Mouse (Mus musculus): ENCODE data around the gene Peg10. TPM values are rescaled to one million over a fixed set of nuclear protein-coding genes. Genes with fewer than 3 reads are reported as not detected.

Gene Peg10
- polyA plus RNA-seq, 1 experiment from 2014 or later, result 1.2 TPM

DNA sequence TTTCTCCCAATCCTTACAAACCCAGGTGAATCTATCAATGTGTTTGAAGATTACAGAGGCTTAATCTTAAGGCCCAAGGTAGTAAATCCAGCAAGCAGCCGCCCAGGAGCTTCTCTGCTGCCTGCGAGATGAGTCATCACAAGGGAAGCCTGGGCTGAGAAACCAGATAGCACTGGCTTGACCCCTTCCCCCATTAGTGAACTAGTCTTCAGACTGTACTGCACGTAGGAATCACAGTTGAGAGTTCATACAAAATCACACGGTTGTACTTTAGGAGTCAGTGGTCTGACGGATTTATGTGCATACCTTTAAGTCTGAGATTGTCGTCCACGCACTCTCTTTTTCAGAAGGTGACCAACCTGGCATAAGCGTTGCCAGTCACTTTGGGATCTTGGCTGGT, 13.9 kb upstream of the Peg10 start:
- Histone ChIP-seq H3K27ac (ENCODE audit: low read depth) (no peak overlapping the region), H3K27me3 (ENCODE audit: insufficient read depth, low read length) (no peaks in the 10 kb centered on the region), H3K9me3 (ENCODE audit: low read length) (no peaks in the 10 kb centered on the region), H3K4me2 (ENCODE audit: low read depth, low read length) (no peak overlapping the region), H3K4me3 (ENCODE audit: low read depth, low read length) (no peak overlapping the region), H3K4me1 (ENCODE audit: insufficient read depth) (no peaks in the 10 kb centered on the region), H3K36me3 (replicated peaks; ENCODE audit: insufficient read depth, low read length) (no peaks in the 10 kb centered on the region), H3K9ac (replicated peaks) (no peak overlapping the region)
- DNase-seq (no peak), ATAC-seq (no peak)
- 56% methylated on average over 8 of the region's 8 CpGs for WGBS (ENCODE audit: insufficient replicate concordance)
- TF ChIP-seq EP300 (IDR thresholded peaks at IDR 0.05; ENCODE audit: low read depth) (no peak), CTCF (IDR thresholded peaks at IDR 0.05; ENCODE audit: low read depth) (no peak)

DNA sequence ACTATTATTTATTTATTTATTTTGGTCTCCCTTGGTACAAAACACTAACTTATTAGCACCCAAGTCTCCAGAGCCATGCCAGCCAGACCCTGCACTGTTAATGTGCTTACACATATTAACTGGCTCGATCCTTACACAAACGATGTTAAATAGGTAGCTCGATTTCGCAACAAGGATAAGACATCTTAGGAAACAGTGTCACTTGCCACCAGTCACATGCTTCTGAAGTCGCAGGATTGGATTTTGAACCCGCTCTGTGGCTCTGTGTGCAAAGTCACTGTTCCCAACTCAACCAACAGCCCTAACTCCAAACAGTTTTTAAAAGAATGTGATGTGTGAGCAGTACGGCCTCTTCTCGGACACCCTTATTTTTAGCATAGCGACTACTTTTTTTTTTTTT, 10.7 kb upstream of the Peg10 start:
- Histone ChIP-seq H3K9me3 (ENCODE audit: low read length) (no peaks in the 10 kb centered on the region), H3K4me2 (ENCODE audit: low read depth, low read length) (no peak overlapping the region), H3K36me3 (replicated peaks; ENCODE audit: insufficient read depth, low read length) (no peaks in the 10 kb centered on the region), H3K27ac (ENCODE audit: low read depth) (no peak overlapping the region), H3K4me1 (ENCODE audit: insufficient read depth) (no peaks in the 10 kb centered on the region; the same call in 1 of the 2 replicates), H3K27me3 (ENCODE audit: insufficient read depth, low read length) (no peaks in the 10 kb centered on the region), H3K9ac (replicated peaks) (no peak overlapping the region), H3K4me3 (ENCODE audit: low read depth, low read length) (no peak overlapping the region)
- 70% methylated on average over 9 of the region's 9 CpGs for WGBS (ENCODE audit: insufficient replicate concordance)
- no peak for TF ChIP-seq EP300 (IDR thresholded peaks at IDR 0.05; ENCODE audit: low read depth)
- ATAC-seq, result no peak
- DNase-seq, result no peak

DNA sequence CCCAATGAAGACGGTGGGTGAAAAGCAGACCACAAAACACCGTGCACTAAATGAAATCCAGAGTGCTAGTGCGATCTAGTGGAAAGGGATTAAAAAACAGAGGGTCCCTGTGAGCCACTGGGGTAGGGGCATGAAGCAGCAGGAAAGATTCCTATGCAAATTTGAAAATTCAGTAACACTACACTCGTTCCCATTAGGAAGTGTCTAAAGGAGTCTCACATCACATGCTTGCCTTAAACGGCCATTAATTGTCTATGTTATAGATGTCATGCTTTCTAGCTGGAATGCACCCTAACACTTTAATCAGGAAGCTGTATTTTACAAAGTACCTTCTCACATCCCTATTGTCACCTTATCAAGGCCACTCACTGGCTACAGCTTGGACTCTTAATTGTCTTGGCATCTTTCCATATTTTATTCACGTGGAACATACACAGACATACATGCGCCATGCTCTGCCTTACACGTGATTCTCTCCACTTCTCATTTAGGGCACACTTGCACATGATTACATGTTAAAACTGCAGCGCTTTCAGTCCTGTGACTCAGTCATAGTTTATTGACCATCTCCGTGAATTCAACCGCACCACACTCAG, 9.0 kb upstream of the Peg10 start:
- Histone ChIP-seq H3K4me3 (ENCODE audit: low read depth, low read length) (no peak overlapping the region), H3K9me3 (ENCODE audit: low read length) (no peaks in the 10 kb centered on the region), H3K27me3 (ENCODE audit: insufficient read depth, low read length) (no peaks in the 10 kb centered on the region), H3K9ac (replicated peaks) (no peak overlapping the region), H3K4me1 (ENCODE audit: insufficient read depth) (no peaks in the 10 kb centered on the region; the same call in 1 of the 2 replicates), H3K4me2 (ENCODE audit: low read depth, low read length) (no peak overlapping the region), H3K36me3 (replicated peaks; ENCODE audit: insufficient read depth, low read length) (no peaks in the 10 kb centered on the region), H3K27ac (ENCODE audit: low read depth) (no peak overlapping the region)
- no peak for TF ChIP-seq EP300 (IDR thresholded peaks at IDR 0.05; ENCODE audit: low read depth)
- no peak for TF ChIP-seq CTCF (IDR thresholded peaks at IDR 0.05; ENCODE audit: low read depth)
- ATAC-seq, result no peak
- 61% methylated on average over 11 of the region's 11 CpGs for WGBS (ENCODE audit: insufficient replicate concordance)
- DNase-seq, result no peak

DNA sequence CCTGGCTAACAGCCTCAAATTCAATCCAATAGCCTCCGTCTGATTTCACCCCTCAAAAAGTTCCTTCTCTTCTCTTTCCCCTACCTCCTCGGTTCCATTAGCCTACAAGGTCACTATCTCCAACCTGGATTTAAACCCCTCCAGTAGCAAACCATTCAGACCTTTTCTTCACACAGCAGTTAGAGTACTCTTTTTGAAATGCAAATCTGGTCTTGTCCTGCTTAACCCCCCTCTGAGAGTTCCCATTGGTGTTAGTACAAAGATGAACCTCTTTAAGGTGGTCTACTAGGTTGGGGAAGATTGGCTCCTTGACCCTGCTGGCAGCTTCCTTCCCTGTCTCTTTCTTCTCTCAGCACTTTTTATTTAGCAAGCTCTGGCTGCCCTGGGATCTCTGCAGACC, 8.4 kb upstream of the Peg10 start:
- WGBS (ENCODE audit: insufficient replicate concordance), result 44% methylated on average over 2 of the region's 2 CpGs

GRCm38 (mm10) chr6:4739522-4740355, 7.4 kb upstream of the Peg10 start:
- Histone ChIP-seq H3K27me3 (ENCODE audit: insufficient read depth, low read length) (no peaks in the 10 kb centered on the region), H3K4me2 (ENCODE audit: low read depth, low read length) (no peak overlapping the region), H3K36me3 (replicated peaks; ENCODE audit: insufficient read depth, low read length) (no peaks in the 10 kb centered on the region), H3K4me1 (ENCODE audit: insufficient read depth) (no peaks in the 10 kb centered on the region; the same call in 1 of the 2 replicates), H3K9ac (replicated peaks) (no peak overlapping the region), H3K27ac (ENCODE audit: low read depth) (no peak overlapping the region), H3K4me3 (ENCODE audit: low read depth, low read length) (no peak overlapping the region), H3K9me3 (ENCODE audit: low read length) (no peaks in the 10 kb centered on the region)
- DNase-seq, result no peak
- no peak for TF ChIP-seq CTCF (IDR thresholded peaks at IDR 0.05; ENCODE audit: low read depth)
- TF ChIP-seq EP300 (IDR thresholded peaks at IDR 0.05; ENCODE audit: low read depth), result no peak
- WGBS (ENCODE audit: insufficient replicate concordance), result 42% methylated on average over 13 of the region's 13 CpGs
- ATAC-seq, result no peak

More for the DNA sequence above, 8.4 kb upstream of the Peg10 start:
- TF ChIP-seq EP300 (IDR thresholded peaks at IDR 0.05; ENCODE audit: low read depth) (no peak), CTCF (IDR thresholded peaks at IDR 0.05; ENCODE audit: low read depth) (no peak)
- H3K4me2 ChIP-seq (ENCODE audit: low read depth, low read length), result no peak overlapping the region
- H3K27me3 ChIP-seq (ENCODE audit: insufficient read depth, low read length), result no peaks in the 10 kb centered on the region
- H3K27ac ChIP-seq (ENCODE audit: low read depth), result no peak overlapping the region
- no peak overlapping the region for H3K9ac ChIP-seq (replicated peaks)
- no peaks in the 10 kb centered on the region; the same call in 1 of the 2 replicates for H3K4me1 ChIP-seq (ENCODE audit: insufficient read depth)
- ATAC-seq, result no peak
- H3K4me3 ChIP-seq (ENCODE audit: low read depth, low read length), result no peak overlapping the region
- DNase-seq, result no peak
- H3K36me3 ChIP-seq (replicated peaks; ENCODE audit: insufficient read depth, low read length), result no peaks in the 10 kb centered on the region
- no peaks in the 10 kb centered on the region for H3K9me3 ChIP-seq (ENCODE audit: low read length)

DNA sequence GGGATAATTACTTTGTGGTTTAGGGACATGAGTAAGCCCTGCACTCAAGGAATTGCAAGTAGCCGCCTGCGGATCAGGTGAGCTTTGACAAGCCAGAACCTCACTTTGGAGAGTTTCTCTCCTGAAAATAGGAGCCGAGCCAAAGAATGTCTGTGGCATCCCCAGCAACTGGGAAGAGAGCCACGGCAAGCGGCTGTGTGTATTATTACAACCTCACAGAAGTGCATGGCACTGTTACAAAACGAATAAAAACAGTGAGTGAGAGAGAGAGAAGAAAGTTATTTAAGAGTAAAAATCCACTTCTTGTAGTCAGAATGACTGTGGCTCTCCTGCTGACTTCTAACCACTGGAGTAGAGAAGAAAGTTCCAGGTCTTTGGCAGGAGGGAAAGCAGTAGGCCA, 6.6 kb upstream of the Peg10 start:
- ATAC-seq (no peak), DNase-seq (no peak)
- H3K27me3 ChIP-seq (ENCODE audit: insufficient read depth, low read length), result no peaks in the 10 kb centered on the region
- no peaks in the 10 kb centered on the region for H3K9me3 ChIP-seq (ENCODE audit: low read length)
- no peak overlapping the region for H3K4me3 ChIP-seq (ENCODE audit: low read depth, low read length)
- no peak overlapping the region for H3K27ac ChIP-seq (ENCODE audit: low read depth)
- TF ChIP-seq EP300 (IDR thresholded peaks at IDR 0.05; ENCODE audit: low read depth), result no peak
- TF ChIP-seq CTCF (IDR thresholded peaks at IDR 0.05; ENCODE audit: low read depth), result no peak
- H3K4me1 ChIP-seq (ENCODE audit: insufficient read depth), result no peaks in the 10 kb centered on the region; the same call in 1 of the 2 replicates
- H3K9ac ChIP-seq (replicated peaks), result no peak overlapping the region
- 58% methylated on average over 6 of the region's 6 CpGs for WGBS (ENCODE audit: insufficient replicate concordance)
- H3K4me2 ChIP-seq (ENCODE audit: low read depth, low read length), result no peak overlapping the region
- no peaks in the 10 kb centered on the region for H3K36me3 ChIP-seq (replicated peaks; ENCODE audit: insufficient read depth, low read length)
